Mouse (Mus musculus) cerebellum, adult 11-12 months (tissue): ENCODE measurements around the gene Gzf1.
A peak's percentile ranks its signal among the peaks of the same experiment; 100 is the strongest.

ENCODE experiments used
- DNase-seq: peaks from one replicate; pipeline ENCODE4 v3.0.0; 2022

Gene Gzf1

GRCm38 (mm10) chr2:148706409-148707201 is 25.8 kb downstream of the Gzf1 start:
- no peak for DNase-seq

DNA sequence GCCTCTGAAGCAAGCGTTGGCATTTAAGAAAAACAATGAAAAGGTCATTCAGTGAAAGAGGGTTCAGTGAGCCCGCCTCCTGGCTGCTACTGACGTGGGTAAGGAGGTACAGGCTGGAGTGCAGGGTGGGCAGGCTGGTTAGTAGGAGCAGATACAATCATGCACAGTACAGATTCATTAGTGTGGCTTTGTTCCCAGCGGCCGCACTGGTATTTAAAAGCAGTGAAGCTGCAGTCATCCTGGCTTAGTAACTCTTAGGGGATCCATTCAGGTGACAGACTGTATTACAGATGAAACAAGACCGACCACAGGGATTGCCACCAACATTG is 26.3 kb downstream of the Gzf1 start:
- DNase-seq, result no peak

DNA sequence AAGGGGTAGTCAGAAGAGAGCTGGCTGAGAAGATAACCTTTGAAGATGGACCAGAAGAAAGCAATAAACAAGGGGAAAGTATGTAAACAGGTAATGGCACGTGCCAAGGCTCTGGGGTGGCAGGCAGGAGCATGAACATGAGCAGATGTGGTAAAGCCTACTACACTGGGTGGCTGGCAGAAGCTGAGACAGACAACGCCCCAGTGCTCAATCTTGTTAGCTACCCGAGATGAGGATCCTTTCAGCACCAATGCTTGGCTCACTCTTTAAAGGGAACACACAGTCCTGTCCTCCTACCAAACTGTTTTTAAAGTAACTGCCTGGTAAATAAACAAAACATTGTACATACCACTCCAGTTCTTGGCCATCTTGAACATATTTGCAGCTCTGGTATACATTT is 31.5 kb downstream of the Gzf1 start:
- no peak for DNase-seq

DNA sequence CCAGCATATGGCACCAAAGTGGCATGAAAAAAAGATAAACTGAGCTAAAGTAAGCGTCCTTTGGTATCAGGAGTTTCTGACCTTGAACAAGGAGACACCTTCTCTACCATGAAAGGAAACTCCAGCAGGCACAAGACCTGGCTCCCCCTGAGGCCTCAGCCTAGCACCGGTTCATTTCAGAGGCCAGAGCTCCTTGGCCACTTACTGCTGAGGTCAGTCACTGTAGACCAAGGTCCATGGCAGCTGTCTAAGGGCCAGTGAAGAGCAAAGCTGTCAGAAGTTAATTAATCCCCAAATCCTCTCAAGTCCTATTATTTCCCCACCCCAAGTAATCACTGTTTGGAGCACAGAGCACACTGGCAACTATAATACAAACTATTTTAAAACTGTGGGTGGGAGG is 36.2 kb downstream of the Gzf1 start:
- DNase-seq, result no peak

DNA sequence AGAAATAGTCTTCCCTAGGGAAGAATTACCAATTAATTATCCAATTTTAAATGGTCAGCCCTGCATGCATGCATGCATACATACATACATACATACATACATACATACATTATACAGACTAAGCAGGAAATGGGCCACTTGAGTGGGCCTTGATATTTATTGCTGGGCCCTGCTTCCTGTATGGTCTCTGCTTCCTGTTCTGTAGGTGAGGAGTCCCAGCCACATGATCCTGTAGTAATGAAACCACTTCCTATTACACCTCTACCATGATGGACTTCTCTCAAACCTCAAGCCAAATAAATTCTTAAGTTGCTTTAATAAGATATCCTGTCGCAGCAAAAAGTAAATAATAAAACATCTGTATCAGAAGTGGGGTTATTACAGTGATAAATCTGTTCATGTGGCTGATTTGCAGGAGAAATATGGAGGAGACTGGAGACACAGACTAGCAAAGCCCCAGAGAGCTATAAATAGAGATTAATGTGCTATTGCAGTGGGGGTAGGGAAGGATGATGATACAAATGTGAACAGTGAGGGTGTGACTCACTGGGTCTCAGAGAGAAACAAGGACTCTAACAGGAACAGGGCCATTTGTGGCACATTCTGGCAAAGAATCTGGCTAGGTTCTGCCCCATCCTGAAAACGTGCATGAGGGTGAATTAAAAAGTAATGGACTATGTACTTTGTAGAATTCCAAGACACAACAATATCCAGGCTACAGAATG is 38.6 kb downstream of the Gzf1 start:
- no peak for DNase-seq

- DNase-seq, result peak; percentile 77
Observed at GRCm38 (mm10) chr2:148731614-148732326, 50.9 kb downstream of the Gzf1 start.

DNA sequence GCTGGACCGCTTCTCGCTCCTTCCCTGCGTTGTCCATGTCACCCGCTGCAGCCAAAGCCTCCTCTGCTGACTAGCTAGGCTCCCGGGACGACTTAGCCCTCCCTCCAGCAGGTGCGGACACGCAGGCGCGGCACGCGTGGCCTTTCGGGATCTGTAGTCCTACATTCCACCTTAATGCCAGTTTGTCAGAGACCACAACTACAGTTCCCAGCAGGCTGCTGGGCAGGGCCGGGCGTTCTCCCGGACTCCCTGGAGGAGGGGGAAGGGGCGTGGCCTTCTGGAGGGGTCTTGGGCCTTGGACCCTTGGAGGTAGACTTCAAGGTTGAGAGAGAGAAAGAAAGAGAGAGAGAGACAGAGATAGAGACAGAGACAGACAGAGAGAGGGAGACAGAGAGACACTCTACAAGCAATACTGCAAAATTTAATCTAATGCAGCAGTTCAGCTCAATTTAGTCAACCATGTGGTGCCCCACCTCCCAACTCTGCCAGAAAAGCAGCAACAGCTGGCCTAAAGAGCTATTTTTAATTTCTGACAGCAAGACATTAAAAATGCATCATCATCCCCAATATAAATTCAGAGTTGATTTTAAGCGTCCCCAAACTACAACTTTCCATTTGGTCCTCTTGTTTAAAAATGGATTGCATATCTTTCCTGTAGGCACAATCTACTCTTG is 51.6 kb downstream of the Gzf1 start, which contains the start of gene Napb:
Gene Napb, minus strand, starts transcription at position 141 of the 674 bp plus-strand sequence.
- peak; percentile 98 for DNase-seq
